Mouse (Mus musculus) lung, postnatal 0 days (tissue): ENCODE results near the gene Fam222b. TPM values are rescaled to one million over a fixed set of nuclear protein-coding genes. Genes with fewer than 3 reads are reported as not detected.

Experiments used
- ATAC-seq: fragments of 200-750 bp; cut with Nextera tagmentation; 2 replicates; pipeline ENCODE4 v1.8.0; 2017; ENCODE audit warnings: moderate library complexity
- DNase-seq: peaks from one replicate; pipeline ENCODE4 v3.0.0-alpha.2; 2016; ENCODE audit warnings: low spot score
- H3K27ac ChIP-seq: fragments of 300-500 bp; sonication (generic); 2 replicates; pipeline ENCODE4 v1.5.1; 2014; ENCODE audit warnings: antibody characterized with exemption, mild to moderate bottlenecking, low read length, mixed read lengths
- H3K27me3 ChIP-seq: fragments of 300-500 bp; sonication (generic); replicated peaks from 2 replicates; pipeline ENCODE4 v1.6.1; 2014; ENCODE audit warnings: low read length, mixed read lengths; ENCODE audit not compliant: insufficient read depth
- H3K36me3 ChIP-seq: fragments of 300-500 bp; sonication (generic); 2 replicates; pipeline ENCODE4 v1.6.1; 2014; ENCODE audit warnings: low read length, mixed read lengths; ENCODE audit not compliant: insufficient read depth
- H3K4me1 ChIP-seq: fragments of 300-500 bp; sonication (generic); 2 replicates; pipeline ENCODE4 v1.6.1; 2014; ENCODE audit warnings: antibody characterized with exemption, low read depth, low read length, mixed read lengths; ENCODE audit not compliant: insufficient read depth
- H3K4me2 ChIP-seq: fragments of 300-500 bp; sonication (generic); replicated peaks from 2 replicates; pipeline ENCODE4 v1.6.1; 2014; ENCODE audit warnings: low read depth, mild to moderate bottlenecking, low read length, moderate library complexity, mixed read lengths
- H3K4me3 ChIP-seq: fragments of 300-500 bp; sonication (generic); 2 replicates; pipeline ENCODE4 v1.5.1; 2014; ENCODE audit warnings: low read depth, low read length
- H3K9ac ChIP-seq: fragments of 300-500 bp; sonication (generic); replicated peaks from 2 replicates; pipeline ENCODE4 v1.6.1; 2014; ENCODE audit warnings: low read depth, mild to moderate bottlenecking
- H3K9me3 ChIP-seq: fragments of 300-500 bp; sonication (generic); 2 replicates; pipeline ENCODE4 v1.6.1; 2016; ENCODE audit warnings: low read length, mixed read lengths
- CTCF ChIP-seq: IDR thresholded peaks from 2 replicates; pipeline ENCODE4 v1.5.1; 2016; ENCODE audit warnings: antibody characterized with exemption, mild to moderate bottlenecking
- EP300 ChIP-seq: IDR thresholded peaks from 2 replicates; pipeline ENCODE4 v1.6.1; 2016; ENCODE audit warnings: antibody characterized with exemption, mild to moderate bottlenecking, control low read depth
- WGBS: fragments of 180-500 bp; shearing (Covaris S2); extraction: QIAGEN DNeasy Blood & Tissue Kit; methylation state at CpG from one replicate; pipeline ENCODE4 v1.1.7; 2014; 5-methylcytosine and 5-hydroxymethylcytosine counted together
- polyA plus RNA-seq: library from polyadenylated mRNA; unstranded; fragments of >200 nt; fragmentation: Nextera tagmentation; extraction: Ambion mirVana; gene quantifications from 2 replicates; pipeline ENCODE4 v1.2.1, GENCODE M21; 2015

Fam222b gene
- polyA plus RNA-seq, 1 experiment from 2014 or later = 10.0 TPM

- Histone ChIP-seq H3K4me3 (peak overlapping the region; percentile 75), H3K27me3 (no peaks in the 10 kb centered on the region), H3K27ac (peak overlapping the region; percentile 94), H3K36me3 (no peaks in the 10 kb centered on the region), H3K4me2 (peak overlapping the region; percentile 95), H3K9ac (peak overlapping the region; percentile 72; the same call in 1 of the 2 replicates), H3K9me3 (no peaks in the 10 kb centered on the region), H3K4me1 (peaks cover 20% of the 10 kb centered on the region)
- peak; percentile 86 for DNase-seq
- TF ChIP-seq EP300 (peak; percentile 41), CTCF (no peak)
- WGBS = 4% methylated on average over 16 of the region's 16 CpGs
- ATAC-seq = peak; percentile 75
Measured at GRCm38 (mm10) chr11:78165761-78166109, 71.3 kb downstream of the Fam222b start.

- DNase-seq (no peak), ATAC-seq (no peak)
- TF ChIP-seq CTCF (no peak), EP300 (no peak)
- H3K9ac ChIP-seq = no peak overlapping the region; the same call in 1 of the 2 replicates
- no peaks in the 10 kb centered on the region for H3K9me3 ChIP-seq
- no peaks in the 10 kb centered on the region for H3K27me3 ChIP-seq
- 40% methylated on average over 4 of the region's 4 CpGs for WGBS
- H3K36me3 ChIP-seq = no peaks in the 10 kb centered on the region
- peaks cover 20% of the 10 kb centered on the region for H3K4me1 ChIP-seq
- H3K4me2 ChIP-seq = peak overlapping the region; percentile 95
- H3K27ac ChIP-seq = peak overlapping the region; percentile 94
- H3K4me3 ChIP-seq = peak overlapping the region; percentile 75; the same call in 1 of the 2 replicates
Measured at GRCm38 (mm10) chr11:78166161-78166560, 71.7 kb downstream of the Fam222b start.

- no peak overlapping the region for H3K9ac ChIP-seq
- TF ChIP-seq EP300 (no peak), CTCF (no peak)
- H3K9me3 ChIP-seq = no peaks in the 10 kb centered on the region
- ATAC-seq = no peak
- H3K27ac ChIP-seq = peak overlapping the region; percentile 94
- DNase-seq = no peak
- H3K36me3 ChIP-seq = no peaks in the 10 kb centered on the region; the same call in 1 of the 2 replicates
- H3K4me1 ChIP-seq = peaks cover 20% of the 10 kb centered on the region
- H3K4me3 ChIP-seq = no peak overlapping the region
- WGBS = 59% methylated on average over 6 of the region's 6 CpGs
- H3K4me2 ChIP-seq = no peak overlapping the region
- H3K27me3 ChIP-seq = no peaks in the 10 kb centered on the region
Measured at GRCm38 (mm10) chr11:78166640-78167039, 72.2 kb downstream of the Fam222b start.

- Histone ChIP-seq H3K36me3 (no peaks in the 10 kb centered on the region; the same call in 1 of the 2 replicates), H3K4me1 (peaks cover 20% of the 10 kb centered on the region), H3K9me3 (no peaks in the 10 kb centered on the region), H3K27me3 (no peaks in the 10 kb centered on the region), H3K27ac (peak overlapping the region; percentile 94; the same call in 1 of the 2 replicates), H3K4me2 (no peak overlapping the region), H3K9ac (no peak overlapping the region), H3K4me3 (no peak overlapping the region)
- DNase-seq = no peak
- no peak for TF ChIP-seq CTCF
- TF ChIP-seq EP300 = no peak
- ATAC-seq = no peak
- 89% methylated on average over 14 of the region's 14 CpGs for WGBS
Measured at GRCm38 (mm10) chr11:78167257-78167959, 72.9 kb downstream of the Fam222b start.

- Histone ChIP-seq H3K9ac (no peak overlapping the region), H3K36me3 (no peaks in the 10 kb centered on the region; the same call in 1 of the 2 replicates), H3K9me3 (no peaks in the 10 kb centered on the region), H3K27ac (no peak overlapping the region), H3K4me3 (no peak overlapping the region), H3K4me1 (peaks cover 10% of the 10 kb centered on the region), H3K27me3 (no peaks in the 10 kb centered on the region), H3K4me2 (0 out of 2 replicates have a peak overlapping the region, but pooled peaks have one; percentile 6)
- no peak for ATAC-seq
- DNase-seq = no peak
- 52% methylated on average over 19 of the region's 19 CpGs for WGBS
- TF ChIP-seq CTCF (no peak), EP300 (no peak)
Measured at GRCm38 (mm10) chr11:78168541-78169468, 74.3 kb downstream of the Fam222b start.

- H3K9me3 ChIP-seq = no peaks in the 10 kb centered on the region
- H3K9ac ChIP-seq = no peak overlapping the region
- WGBS = 87% methylated on average over 15 of the region's 15 CpGs
- DNase-seq = no peak
- no peak overlapping the region for H3K27ac ChIP-seq
- H3K36me3 ChIP-seq = no peaks in the 10 kb centered on the region; the same call in 1 of the 2 replicates
- H3K27me3 ChIP-seq = no peaks in the 10 kb centered on the region
- ATAC-seq = no peak
- no peak overlapping the region for H3K4me2 ChIP-seq
- no peak overlapping the region for H3K4me3 ChIP-seq
- TF ChIP-seq EP300 = no peak
- no peak for TF ChIP-seq CTCF
- peaks cover 10% of the 10 kb centered on the region for H3K4me1 ChIP-seq
Measured at GRCm38 (mm10) chr11:78170306-78170705, 75.8 kb downstream of the Fam222b start.
